Mouse (Mus musculus) urinary bladder, postnatal 36 days (tissue): ENCODE measurements around the gene Gm17949.

Experiments
- DNase-seq, 2 experiments: peaks; one replicate each; pipeline ENCODE4 v3.0.0; 2022; ENCODE audit warnings: low spot score in 2 of 2, mixed read lengths in 1 of 2

Gm17949 gene

GRCm38 (mm10) chr17:56990115-56990746 is 21.0 kb upstream of the Gm17949 start, which contains the start of gene Clpp:
Clpp (plus strand) TSS chr17:56990305.
- DNase-seq, result peak; percentile 94 to 95

GRCm38 (mm10) chr17:56990966-56991365 is 20.3 kb upstream of the Gm17949 start:
- DNase-seq, result no peak

GRCm38 (mm10) chr17:56995046-56995445 is 16.2 kb upstream of the Gm17949 start:
- no peak for DNase-seq

GRCm38 (mm10) chr17:56996506-56996905 is 14.8 kb upstream of the Gm17949 start:
- no peak for DNase-seq

GRCm38 (mm10) chr17:56997029-56997667 is 14.1 kb upstream of the Gm17949 start, which contains the start of gene Alkbh7:
Alkbh7 (plus strand) TSS chr17:56997339.
- DNase-seq, result peak; percentile 92 to 96

- no peak for DNase-seq
Observed at GRCm38 (mm10) chr17:56999414-56999813, 11.9 kb upstream of the Gm17949 start.

- no peak for DNase-seq
Observed at GRCm38 (mm10) chr17:56999968-57000609, 11.2 kb upstream of the Gm17949 start, which contains the start of gene Pspn. Pspn (minus strand) TSS chr17:57000018.

GRCm38 (mm10) chr17:57001228-57001627 is 10.0 kb upstream of the Gm17949 start:
- DNase-seq, result no peak

GRCm38 (mm10) chr17:57003994-57004393 is 7.3 kb upstream of the Gm17949 start:
- no peak for DNase-seq

GRCm38 (mm10) chr17:57007137-57007905 is 3.9 kb upstream of the Gm17949 start:
- DNase-seq, result no peak

- no peak for DNase-seq
Observed at GRCm38 (mm10) chr17:57010911-57011235, 396 bp upstream of the Gm17949 start.

GRCm38 (mm10) chr17:57012245-57012795 is 1.1 kb downstream of the Gm17949 start:
- no peak for DNase-seq

- DNase-seq, result no peak
Observed at GRCm38 (mm10) chr17:57019693-57020092, 8.4 kb downstream of the Gm17949 start.

- no peak for DNase-seq
Observed at GRCm38 (mm10) chr17:57020960-57021359, 9.7 kb downstream of the Gm17949 start.

GRCm38 (mm10) chr17:57027471-57027870 is 16.2 kb downstream of the Gm17949 start:
- DNase-seq, result no peak

GRCm38 (mm10) chr17:57029691-57030090 is 18.4 kb downstream of the Gm17949 start:
- DNase-seq, result no peak

- DNase-seq, result no peak
Observed at GRCm38 (mm10) chr17:57030931-57031660, 19.8 kb downstream of the Gm17949 start, which contains the start of gene Khsrp. Khsrp (minus strand) TSS chr17:57031522.

- peak; percentile 99 for DNase-seq
Observed at GRCm38 (mm10) chr17:57031661-57032420, 20.6 kb downstream of the Gm17949 start.

GRCm38 (mm10) chr17:57032854-57033253 is 21.6 kb downstream of the Gm17949 start:
- DNase-seq, result no peak

GRCm38 (mm10) chr17:57038978-57039377 is 27.7 kb downstream of the Gm17949 start:
- DNase-seq, result no peak
